Mouse (Mus musculus) adrenal gland (tissue): Measurements from ENCODE around the gene Tbc1d32.
"Not testable (repeated sequence)": the region's sequence is repeated elsewhere in the genome, so short reads cannot be mapped to it uniquely, and the experiment has no call there.

Source experiments
- intact Hi-C: fragments of 180-260 bp; cut with DNase I; formaldehyde crosslinking; loops from one replicate; pipeline ENCODE4 v1.15.1; 2025
- long read RNA-seq, 2 experiments: library from polyadenylated mRNA; unstranded; transcript quantifications; one replicate each; pipeline ENCODE4 v2.0.0; 2020; ENCODE audit warnings: borderline replicate concordance in 1 of 2; ENCODE audit not compliant: insufficient replicate concordance in 1 of 2

The Tbc1d32 gene
- long read RNA-seq, experiment 1, full-length matches to known transcripts = 1 of 2 reads
- long read RNA-seq, experiment 1, partial matches to known transcripts = 0 of 2 reads
- long read RNA-seq, experiment 1, other reads (novel, unspliced or antisense) = 1 of 2 reads
- long read RNA-seq, experiment 2, partial matches to known transcripts = 0 of 1 reads
- long read RNA-seq, experiment 2, other reads (novel, unspliced or antisense) = 1 of 1 reads

DNA sequence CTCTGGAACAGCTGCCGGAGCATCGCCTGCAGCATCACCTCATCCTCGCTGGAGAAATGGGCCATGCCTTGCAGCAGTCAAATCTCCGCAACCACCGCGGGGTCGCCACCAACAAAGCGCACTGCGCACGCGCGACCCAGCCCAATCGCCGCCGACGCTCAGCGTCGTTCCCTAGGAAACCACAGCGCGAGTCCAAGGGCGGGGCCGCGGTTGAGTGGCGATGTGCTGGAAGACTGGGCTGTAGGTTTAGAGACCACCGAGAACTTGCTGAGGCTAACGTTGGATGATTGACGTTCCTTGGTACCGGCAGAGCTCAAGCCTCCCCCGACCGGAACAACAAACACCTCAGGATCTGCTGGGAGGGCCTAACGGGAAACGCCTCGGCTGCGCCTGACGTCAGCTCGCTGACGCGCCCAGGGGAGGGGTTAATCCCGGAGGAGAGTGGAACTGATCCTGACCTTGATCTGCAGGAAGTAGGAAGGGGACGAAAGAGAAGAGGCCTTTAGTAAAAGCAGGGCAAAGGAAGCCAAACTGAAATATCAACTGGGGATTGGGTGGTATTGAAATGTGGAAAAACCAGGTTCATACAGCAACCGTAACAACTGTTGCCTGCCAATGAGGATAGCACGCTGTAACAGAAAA, at the start of gene Tbc1d32:
Gene Tbc1d32 (minus strand): TSS at position 122 of the 642 bp plus-strand sequence.
- intact Hi-C loops = loop anchor here (10.0 kb wide), 1 partner anchor 124 kb away; the partner anchor contains the start of gene Msl3l2

DNA sequence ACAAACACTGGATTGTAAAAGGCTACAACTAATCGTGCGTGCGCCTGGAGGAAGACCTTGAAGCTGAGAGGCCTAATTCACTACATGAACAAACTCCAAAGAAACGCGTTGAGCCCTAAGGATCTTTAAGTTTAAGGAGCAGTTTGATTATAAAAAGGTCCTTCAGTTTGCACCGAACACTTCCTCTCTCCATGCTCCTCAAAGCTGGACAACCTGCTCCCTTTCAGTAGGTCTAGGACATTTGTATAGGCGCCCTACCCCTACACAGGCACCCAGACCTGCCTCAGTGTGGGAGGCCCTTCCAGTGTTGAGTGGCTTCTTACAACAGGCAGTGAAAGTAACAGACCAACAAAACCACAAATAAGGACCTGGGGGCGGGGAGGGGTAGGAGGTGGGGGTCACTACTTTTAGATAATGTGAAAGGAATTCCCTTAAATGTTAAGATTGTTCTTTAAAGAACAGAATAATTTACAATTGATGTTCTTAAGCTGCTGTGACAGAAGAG, 666 bp downstream of the Tbc1d32 start:
- intact Hi-C loops = loop anchor here (10.0 kb wide), 1 partner anchor 123 kb away; the partner anchor contains the start of gene Msl3l2

DNA sequence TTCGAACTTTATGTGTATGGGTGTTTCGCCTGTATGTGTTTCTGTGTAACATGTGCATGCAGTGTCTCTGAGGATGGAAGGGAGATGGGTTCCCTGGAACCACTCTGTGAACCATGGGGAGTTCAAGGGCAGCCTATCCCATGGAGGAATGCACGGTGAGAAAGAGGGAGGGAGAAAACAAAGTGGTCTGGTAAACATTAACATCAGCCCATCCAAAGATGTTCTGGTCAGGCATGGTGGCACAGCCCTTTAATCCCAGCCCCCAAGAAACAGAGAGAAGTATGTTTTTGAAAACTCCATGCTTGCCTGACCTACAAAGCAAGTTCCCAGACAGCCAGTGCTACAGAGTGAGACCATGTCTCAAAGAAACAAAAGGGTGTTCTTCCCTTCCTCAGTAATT, 12.7 kb downstream of the Tbc1d32 start:
- intact Hi-C loops = no loop called here

DNA sequence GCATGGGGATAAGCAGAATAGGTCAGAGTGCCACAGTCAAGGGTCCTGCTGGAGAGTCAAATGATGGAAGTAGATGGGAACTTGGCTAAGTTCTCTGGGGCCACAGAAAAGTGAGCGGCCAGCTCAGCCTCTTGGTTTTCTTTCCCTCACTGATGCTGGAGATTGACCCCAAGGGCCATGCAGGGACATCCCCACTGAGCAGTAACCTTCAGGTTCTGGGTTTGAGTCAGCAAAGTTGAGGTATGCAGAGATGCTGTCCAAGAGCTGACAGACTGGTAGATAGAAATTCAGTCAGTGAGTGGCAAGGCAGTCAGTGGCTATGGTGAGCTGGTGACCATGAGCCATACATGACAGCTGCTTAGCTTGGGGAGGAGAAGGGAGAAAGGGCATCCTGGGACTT, 18.1 kb downstream of the Tbc1d32 start:
- intact Hi-C loops = no loop called here

DNA sequence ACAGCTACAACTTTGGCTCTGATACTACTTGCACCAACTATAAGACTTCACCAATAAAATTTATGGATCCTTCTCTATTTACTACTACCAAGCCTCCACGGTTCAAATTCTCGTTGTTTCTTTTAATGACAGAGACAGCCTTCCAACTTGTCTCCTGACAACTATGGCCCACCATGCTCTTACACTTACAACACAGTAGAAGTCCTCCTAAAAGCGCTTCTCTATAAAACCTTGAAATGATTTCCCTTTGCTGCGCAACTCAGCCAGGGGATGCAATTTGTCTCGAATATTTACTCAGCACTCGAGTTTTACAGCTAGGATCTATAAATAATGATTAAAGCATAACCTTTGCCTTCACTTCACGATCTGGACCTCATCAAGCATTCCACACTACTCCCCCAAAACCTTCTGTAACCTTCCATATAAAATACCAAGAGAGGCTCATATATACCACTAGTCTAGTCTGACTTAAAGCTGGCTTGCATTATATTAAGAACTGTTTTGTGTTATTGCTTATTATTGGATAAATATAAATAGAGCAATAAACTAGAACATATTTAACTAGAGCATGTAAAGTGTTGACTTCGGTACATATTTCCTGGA, 21.6 kb downstream of the Tbc1d32 start:
- intact Hi-C loops = no loop called here

DNA sequence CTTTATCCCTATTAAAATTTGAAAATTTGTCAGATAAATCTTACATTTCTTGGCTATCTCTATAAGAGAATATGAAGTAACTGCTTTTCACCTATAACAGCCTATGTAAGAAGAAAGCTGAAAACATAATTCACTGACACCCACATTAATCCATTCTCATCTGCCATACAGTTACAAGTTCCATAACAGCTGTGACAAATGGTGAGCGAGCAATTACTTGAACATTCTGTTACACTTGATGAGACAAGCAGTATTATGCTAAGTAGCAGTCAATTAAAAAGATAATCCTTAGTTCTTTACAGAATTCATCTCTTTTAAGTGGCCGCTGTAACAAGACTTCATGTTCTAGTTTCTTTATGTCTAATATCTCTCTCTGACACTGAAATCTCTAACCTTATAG, 24.1 kb downstream of the Tbc1d32 start:
- intact Hi-C loops = no loop called here

DNA sequence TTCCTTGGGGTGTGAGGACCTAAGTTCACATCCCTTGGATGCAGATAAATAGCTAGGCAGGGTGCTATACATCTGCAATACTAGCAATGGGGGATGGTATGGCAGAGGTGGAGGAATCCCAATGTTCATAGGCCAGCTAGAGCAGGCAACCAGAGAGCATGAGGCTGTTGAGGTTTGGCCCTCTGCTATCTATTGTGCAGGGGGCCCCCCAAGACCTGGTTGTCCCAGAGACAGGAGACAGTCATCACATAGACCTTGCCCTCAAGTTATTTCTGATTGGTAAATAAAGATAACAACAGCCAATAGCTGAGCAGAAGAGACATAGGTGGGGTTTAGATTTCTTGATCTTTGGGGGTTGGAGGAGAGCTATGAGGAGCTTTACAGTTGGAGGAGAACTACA, 28.6 kb downstream of the Tbc1d32 start:
- intact Hi-C loops = no loop called here

DNA sequence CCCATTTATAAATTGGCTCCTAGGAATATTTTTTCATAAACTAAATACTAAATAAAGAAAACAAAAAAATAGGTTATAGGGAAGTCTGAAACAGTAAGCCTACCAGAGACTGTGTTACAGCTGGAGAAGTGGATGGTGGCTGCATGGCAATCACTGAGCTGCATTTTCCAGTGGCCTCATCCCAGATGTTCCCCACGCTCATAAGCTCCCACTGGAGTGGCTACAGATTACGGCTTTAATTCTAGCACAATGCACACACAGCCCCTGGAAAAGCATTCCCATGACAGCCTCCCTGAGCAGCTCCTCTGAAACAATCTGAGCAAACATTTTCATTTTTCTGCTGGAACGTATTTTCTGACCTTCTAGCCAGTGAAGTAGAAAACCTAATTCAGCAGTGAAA, 29.8 kb downstream of the Tbc1d32 start:
- intact Hi-C loops = no loop called here

DNA sequence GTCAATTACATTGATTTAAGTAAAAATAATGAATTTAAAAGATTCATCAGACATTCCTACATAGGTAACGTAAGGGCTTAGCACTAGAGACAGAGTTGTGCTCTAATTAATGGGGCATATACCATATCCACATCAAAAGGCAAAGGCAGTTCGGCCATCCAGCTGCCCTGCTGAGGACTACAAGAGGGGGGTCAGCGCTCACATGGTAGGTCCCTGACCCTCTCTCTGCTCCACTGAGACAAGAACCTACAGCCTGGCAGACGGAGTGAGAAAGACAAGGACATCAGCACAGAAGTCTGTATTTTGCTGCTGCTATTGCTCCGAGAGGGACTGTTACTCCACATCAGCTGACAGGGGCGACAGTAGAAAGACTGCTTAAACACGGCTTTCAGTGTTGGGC, 34.2 kb downstream of the Tbc1d32 start:
- intact Hi-C loops = no loop called here

DNA sequence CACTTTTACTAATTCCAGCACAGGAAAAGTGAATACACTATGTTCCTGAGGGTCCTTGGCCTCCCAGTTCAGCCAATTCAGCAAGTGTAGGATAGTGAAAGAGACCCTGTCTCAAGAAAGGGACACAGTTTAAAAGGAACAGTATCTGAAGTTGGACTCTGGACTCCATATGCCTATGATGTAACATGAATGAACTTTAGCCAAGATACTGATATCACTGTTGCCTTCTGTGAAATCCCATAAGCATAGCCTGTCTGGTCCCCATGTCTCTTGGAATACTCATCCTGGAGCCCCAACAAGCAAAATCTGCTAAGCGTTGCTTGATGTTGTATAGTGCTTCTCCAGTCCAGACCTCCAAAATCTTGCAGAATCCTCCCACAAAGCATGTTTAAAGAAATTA, 46.8 kb downstream of the Tbc1d32 start:
- intact Hi-C loops = no loop called here

DNA sequence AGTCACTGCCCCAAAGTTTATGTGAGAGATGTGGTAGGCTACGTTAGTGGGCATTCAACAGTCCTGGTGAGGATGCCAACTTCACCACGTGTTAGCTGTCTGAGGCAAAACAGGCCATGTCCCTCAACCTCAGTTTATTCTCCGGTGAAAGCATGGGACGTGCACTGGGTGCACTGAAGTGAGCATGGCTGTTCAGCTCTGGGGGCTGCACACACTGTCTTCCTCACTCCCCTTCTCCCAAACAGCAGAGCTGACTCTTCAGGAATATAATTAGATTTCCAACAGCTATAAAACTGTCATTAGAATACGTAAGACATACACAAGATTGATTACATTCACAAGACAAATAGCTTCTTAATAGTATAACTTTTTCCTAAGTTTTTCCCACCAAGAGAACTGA, 55.3 kb downstream of the Tbc1d32 start:
- intact Hi-C loops = no loop called here

DNA sequence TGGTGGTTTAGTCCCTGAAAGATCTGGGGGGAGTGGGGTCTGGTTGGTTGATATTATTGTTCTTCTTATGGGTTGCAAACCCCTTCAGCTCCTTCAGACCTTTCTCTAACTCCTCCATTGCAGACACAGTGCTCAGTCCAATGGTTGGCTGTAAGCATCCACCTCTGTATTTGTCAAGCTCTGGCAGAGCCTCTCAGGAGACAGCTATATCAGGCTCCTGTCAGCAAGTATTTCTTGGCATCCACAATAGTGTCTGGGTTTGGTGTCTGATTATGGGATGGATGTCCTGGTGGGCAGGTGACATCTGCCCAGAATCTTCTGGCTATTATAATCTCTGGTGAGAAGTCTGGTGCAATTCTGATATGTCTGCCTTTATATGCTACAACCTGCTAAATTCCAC, 60.8 kb downstream of the Tbc1d32 start:
- intact Hi-C loops = not testable (repeated sequence)

DNA sequence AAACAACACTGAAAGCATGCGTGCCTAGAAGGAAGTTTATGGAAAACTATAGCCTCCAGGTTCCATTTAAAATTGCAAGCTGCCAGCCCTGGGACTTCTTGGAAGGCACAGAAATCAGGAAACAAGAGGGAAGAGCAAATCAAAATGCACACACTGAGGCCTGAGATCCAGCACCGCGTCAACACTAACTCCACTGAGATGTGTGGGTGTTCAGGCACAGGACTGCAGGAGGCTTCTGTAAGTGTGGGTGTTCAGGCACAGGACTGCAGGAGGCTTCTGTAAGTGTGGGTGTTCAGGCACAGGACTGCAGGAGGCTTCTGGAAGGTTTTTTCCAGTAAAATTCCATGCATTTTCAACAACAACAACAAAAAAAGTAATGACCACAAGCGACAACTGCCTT, 62.7 kb downstream of the Tbc1d32 start:
- intact Hi-C loops = no loop called here

DNA sequence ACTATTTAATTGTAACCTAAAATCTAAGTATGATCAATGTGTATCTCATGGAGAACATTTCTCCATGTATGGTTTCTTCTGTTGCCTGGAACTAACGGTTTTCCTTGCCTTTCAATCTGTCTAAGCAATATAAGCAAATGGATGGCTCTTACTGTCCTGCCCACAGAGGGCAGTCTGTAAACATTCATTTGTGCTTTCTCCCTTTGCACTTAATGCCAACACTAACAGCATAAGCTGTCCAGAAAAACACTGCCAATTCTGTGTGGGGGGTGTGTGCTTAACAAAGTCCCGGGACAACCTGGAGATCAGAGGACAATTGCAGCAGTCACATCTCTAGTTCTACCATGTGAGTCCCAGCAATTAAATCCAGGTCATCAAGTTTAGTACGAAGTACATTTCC, 64.1 kb downstream of the Tbc1d32 start:
- intact Hi-C loops = no loop called here

DNA sequence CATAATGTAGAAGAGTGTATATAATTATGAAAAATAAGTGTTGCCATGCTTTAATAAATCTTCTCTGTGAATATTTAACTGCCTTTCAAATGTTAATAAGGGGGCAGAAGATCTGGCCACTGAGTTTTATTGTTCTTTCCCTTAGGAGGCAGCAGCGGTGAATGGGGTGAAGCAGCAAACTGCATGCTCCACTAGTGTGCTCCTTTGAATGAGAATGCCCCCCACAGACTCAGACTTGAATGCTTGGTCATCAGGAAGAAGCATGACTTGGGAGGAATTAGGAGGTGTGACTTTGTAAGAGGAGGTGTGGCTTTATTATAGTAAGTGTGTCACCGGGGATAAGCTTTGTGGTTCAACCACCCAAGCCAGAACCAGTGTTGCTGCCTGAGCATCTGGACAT, 69.7 kb downstream of the Tbc1d32 start:
- intact Hi-C loops = no loop called here

DNA sequence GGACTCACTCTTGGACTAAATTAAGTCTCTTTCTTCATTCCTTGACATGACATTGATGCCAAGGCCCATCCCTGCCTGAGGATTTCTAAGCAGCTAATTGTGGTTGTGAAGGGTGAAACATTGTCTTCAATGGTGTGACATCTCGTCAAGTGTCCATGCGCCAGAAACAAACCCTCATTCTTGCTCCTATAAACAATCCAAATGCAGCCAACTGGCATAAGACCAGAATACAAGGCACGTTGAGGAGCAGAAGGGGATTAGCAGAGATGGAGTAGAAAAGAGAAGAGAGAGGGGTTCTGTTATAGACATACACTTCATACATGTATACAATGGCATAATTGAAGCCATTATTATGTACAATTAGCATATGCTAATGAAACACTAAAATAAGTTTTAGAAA, 70.3 kb downstream of the Tbc1d32 start:
- intact Hi-C loops = no loop called here

DNA sequence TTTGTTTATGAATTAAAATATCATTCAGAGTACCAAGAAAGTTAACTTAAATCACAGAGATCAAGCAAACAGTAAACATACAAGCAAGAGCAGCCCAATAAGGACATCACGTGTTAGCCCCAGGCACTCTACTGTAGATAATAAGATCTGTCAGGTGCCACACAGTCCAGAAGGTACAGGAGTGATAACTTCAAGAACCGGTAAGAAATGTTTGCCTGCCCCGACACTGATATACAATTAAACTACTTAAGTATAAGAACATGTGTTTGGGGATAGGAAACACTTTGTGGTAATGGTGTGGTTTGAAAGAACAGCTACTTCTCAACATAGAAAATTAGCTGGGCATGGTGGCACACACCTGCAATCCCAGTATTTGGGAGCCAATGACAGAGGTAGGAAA, 71.5 kb downstream of the Tbc1d32 start:
- intact Hi-C loops = no loop called here

DNA sequence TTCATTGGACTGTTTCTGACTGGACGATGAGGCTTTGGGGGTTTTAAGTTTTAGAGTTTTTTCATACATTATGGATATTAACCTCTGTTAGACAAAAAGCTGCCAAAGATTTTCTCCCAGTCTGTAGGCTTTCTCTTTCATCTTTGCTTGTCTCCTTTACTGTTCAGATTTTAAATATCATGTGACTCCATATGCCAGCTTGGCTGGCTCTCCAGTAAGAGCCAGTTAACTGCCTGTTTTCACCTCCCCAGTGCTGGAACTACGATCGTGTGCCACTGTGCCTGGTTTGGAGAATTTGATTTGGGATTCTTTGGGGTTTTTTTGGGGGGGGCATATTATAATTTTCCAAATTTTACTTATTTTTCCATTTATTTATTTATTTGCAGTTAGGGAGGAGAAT, 79.6 kb downstream of the Tbc1d32 start:
- intact Hi-C loops = no loop called here

DNA sequence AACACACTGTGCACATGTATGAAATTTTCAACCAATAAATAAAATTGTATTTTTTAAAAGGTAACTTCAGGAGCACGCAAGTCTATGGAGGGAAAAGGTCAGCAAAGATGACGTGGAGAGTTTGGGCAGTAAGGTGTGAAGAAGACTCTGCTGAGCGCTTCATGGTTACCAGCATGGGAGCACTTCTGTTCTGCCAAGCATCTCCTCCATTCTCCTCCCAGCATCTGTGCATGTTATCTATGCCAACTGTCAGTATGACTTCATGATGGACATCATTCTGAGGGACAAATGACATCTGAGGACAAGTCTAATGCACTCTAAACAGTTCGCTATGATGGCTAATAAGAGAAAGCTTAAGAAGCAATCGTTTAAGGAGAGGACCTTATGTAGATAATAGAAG, 91.3 kb downstream of the Tbc1d32 start:
- intact Hi-C loops = no loop called here

DNA sequence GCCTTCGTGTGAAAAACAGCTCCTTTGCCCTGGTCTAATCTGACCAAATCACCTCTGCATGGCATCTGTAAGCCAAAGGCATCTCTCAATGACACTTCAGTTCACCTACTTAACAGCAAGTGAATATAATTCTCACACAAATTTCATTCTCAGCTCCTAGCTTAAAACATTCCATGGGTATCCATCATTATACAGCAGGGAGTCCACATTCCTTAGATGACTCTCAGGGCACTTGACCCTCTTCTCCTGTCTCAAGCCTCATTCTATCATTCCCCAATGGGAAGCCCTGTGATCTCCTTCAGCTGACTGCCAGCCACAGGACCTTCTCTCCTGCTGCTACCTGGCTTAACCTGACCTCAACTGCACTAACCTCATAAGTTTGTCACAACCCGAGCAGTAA, 98.8 kb downstream of the Tbc1d32 start:
- intact Hi-C loops = no loop called here

DNA sequence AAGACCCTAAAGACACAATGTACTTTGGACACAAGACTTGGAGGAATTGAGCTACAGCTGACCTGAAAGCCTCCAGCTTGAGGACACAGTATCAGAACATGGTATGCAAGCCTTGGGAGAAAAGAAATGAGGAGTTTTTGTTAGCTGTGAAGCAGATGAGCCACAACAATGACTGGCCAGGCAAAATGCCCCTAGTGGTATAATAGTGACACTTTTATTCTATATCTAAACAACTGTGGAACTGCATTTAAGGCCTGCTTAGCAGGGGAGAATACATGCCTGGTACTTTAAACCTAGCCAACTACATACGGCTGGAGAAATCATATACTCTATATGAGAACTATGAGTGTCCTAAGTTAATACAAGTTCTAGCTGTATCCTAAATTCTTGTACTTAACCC, 101.5 kb downstream of the Tbc1d32 start:
- intact Hi-C loops = no loop called here

DNA sequence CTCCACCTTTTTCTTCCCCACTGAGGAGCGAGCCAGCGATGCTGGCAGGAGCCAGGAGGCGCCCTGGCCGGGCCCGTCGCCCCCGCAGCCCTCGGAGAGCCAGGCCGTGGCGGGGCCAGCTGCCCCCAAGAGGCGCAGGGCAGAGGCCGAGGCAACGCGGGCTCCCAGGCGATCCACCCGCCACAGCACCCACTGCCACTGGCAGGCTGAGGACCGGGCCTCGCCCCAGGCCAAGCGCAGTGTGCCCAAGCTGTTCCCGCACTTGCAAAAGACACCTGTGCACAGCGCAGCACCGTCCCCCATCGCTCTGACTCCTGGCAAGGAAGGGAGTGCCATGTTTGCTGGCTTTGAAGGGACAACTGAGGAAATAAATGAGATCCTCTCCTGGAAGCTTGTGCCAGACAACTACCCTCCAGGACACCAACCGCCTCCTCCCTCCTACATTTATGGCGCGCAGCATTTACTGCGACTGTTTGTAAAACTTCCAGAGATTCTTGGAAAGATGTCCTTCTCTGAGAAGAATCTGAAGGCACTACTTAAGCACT, 112.8 kb downstream of the Tbc1d32 start:
- intact Hi-C loops = no loop called here
